Mouse (Mus musculus): ENCODE results near the gene Il12rb1. TPM values are rescaled to one million over a fixed set of nuclear protein-coding genes. Genes with fewer than 3 reads are reported as not detected.

The Il12rb1 gene
- polyA plus RNA-seq, 1 experiment from 2014 or later: 1.6 TPM

- no peaks in the 10 kb centered on the region for H3K36me3 ChIP-seq (ENCODE audit: inconsistent target)
- no peak overlapping the region for H3K27ac ChIP-seq
- no peak overlapping the region for H3K4me3 ChIP-seq (ENCODE audit: inconsistent target)
- H3K79me2 ChIP-seq (ENCODE audit: inconsistent target): peaks cover 14% of the 10 kb centered on the region; the same call in 1 of the 2 replicates
- 23% methylated on average over 40 of the region's 40 CpGs for WGBS (ENCODE audit: missing documents)
Measured at GRCm38 (mm10) chr8:70868559-70869198, 60.4 kb downstream of the Il12rb1 start.

GRCm38 (mm10) chr8:70869199-70869571 is 60.9 kb downstream of the Il12rb1 start:
- Histone ChIP-seq H3K79me2 (ENCODE audit: inconsistent target) (peaks cover 14% of the 10 kb centered on the region; the same call in 1 of the 2 replicates), H3K36me3 (ENCODE audit: inconsistent target) (no peaks in the 10 kb centered on the region), H3K27ac (no peak overlapping the region), H3K4me3 (ENCODE audit: inconsistent target) (no peak overlapping the region)
- 50% methylated on average over 5 of the region's 5 CpGs for WGBS (ENCODE audit: missing documents)

- H3K79me2 ChIP-seq (ENCODE audit: inconsistent target): peaks cover 14% of the 10 kb centered on the region; the same call in 1 of the 2 replicates
- no peak overlapping the region for H3K27ac ChIP-seq
- 58% methylated on average over 16 of the region's 16 CpGs for whole genome bisulfite sequencing (ENCODE audit: missing documents)
- H3K4me3 ChIP-seq (ENCODE audit: inconsistent target): no peak overlapping the region
- H3K36me3 ChIP-seq (ENCODE audit: inconsistent target): no peaks in the 10 kb centered on the region
Measured at GRCm38 (mm10) chr8:70869601-70870041, 61.4 kb downstream of the Il12rb1 start.

Other genes with a start within 250 kb of the Il12rb1 start
- gene Isyna1, start 214.1 kb upstream of the Il12rb1 start, polyA plus RNA-seq (2018): 26.5 to 53.2 TPM (median 51.1 TPM) in 3 replicates
- gene Ssbp4, start 199.6 kb upstream of the Il12rb1 start, polyA plus RNA-seq (2018): 71.4 to 137 TPM (median 122 TPM) in 3 replicates
- gene Lrrc25, start 192.3 kb upstream of the Il12rb1 start, polyA plus RNA-seq (2018): 104 to 230 TPM (median 156 TPM) in 3 replicates
- gene Gdf15, start 176.0 kb upstream of the Il12rb1 start, polyA plus RNA-seq (2018): 24.3 to 124 TPM (median 74.3 TPM) in 3 replicates
- 19.1 to 57.8 TPM (median 24.3 TPM) in 3 replicates for gene Pgpep1, start 148.1 kb upstream of the Il12rb1 start, polyA plus RNA-seq (2018)
- gene Lsm4, start 135.2 kb upstream of the Il12rb1 start, polyA plus RNA-seq (2018): 47.7 to 66.4 TPM (median 48.9 TPM) in 3 replicates
- gene Jund, start 109.5 kb upstream of the Il12rb1 start, polyA plus RNA-seq (2018): 29.7 to 79.6 TPM (median 40.0 TPM) in 3 replicates
- gene Iqcn, start 105.0 kb upstream of the Il12rb1 start, polyA plus RNA-seq (2018): not detected in 3 replicates
- not detected in 3 replicates for gene Gm3336, start 89.9 kb upstream of the Il12rb1 start, polyA plus RNA-seq (2018)
- not detected in 3 replicates for gene Pde4c, start 84.7 kb upstream of the Il12rb1 start, polyA plus RNA-seq (2018)
- 3.2 to 5.2 TPM (median 3.7 TPM) in 3 replicates for gene Rab3a, start 53.8 kb upstream of the Il12rb1 start, polyA plus RNA-seq (2018)
- 26.0 to 40.2 TPM (median 29.3 TPM) in 3 replicates for gene Mpv17l2, start 47.5 kb upstream of the Il12rb1 start, polyA plus RNA-seq (2018)
- gene Pik3r2, start 31.7 kb upstream of the Il12rb1 start, polyA plus RNA-seq (2018): 23.2 to 26.1 TPM (median 23.3 TPM) in 3 replicates
- gene Mast3, start 3.4 kb upstream of the Il12rb1 start, polyA plus RNA-seq (2018): 40.6 to 60.5 TPM (median 46.5 TPM) in 3 replicates
- gene Arrdc2, start 31.3 kb downstream of the Il12rb1 start, polyA plus RNA-seq (2018): 8.1 to 21.9 TPM (median 12.1 TPM) in 3 replicates
- gene Kcnn1, start 54.8 kb downstream of the Il12rb1 start, polyA plus RNA-seq (2018): 1.2 to 1.7 TPM (median 1.6 TPM) in 3 replicates
- gene Ccdc124, start 65.5 kb downstream of the Il12rb1 start, polyA plus RNA-seq (2018): 47.6 to 62.3 TPM (median 58.2 TPM) in 3 replicates
- gene Slc5a5, start 84.3 kb downstream of the Il12rb1 start, polyA plus RNA-seq (2018): not detected in 3 replicates
- 1,516 to 2,224 TPM (median 1,908 TPM) in 3 replicates for gene Rpl18a, start 89.0 kb downstream of the Il12rb1 start, polyA plus RNA-seq (2018)
- gene Map1s, start 97.5 kb downstream of the Il12rb1 start, polyA plus RNA-seq (2018): 20.1 to 42.7 TPM (median 38.1 TPM) in 3 replicates